Mouse (Mus musculus) heart, postnatal 10 days (tissue): ENCODE results near the gene Ccdc65. TPM values are rescaled to one million over a fixed set of nuclear protein-coding genes. Genes with fewer than 3 reads are reported as not detected.

Source experiments
- total RNA-seq, 2 experiments: library from RNA; stranded (reverse); gene quantifications; 2 replicates each; pipeline ENCODE4 v1.2.3; 2021

Ccdc65 gene
- total RNA-seq, 2 experiments from 2014 or later, result 0.12 to 0.41 TPM

Other genes with a start within 250 kb of the Ccdc65 start
- gene OR5BS1P, start 238.3 kb upstream of the Ccdc65 start, total RNA-seq, result not detected
- gene Lalba, start 225.5 kb upstream of the Ccdc65 start, total RNA-seq, result under 1 TPM in 1 of 2 experiments, not detected in 1; 0.47 TPM
- gene Olfr279, start 215.8 kb upstream of the Ccdc65 start, total RNA-seq, result not detected
- gene Kansl2, start 173.9 kb upstream of the Ccdc65 start, total RNA-seq, result 10 to 100 TPM; 89.3 to 91.8 TPM
- 10 to 100 TPM; 34.5 to 40.0 TPM for gene Ccnt1, start 137.3 kb upstream of the Ccdc65 start, total RNA-seq
- under 1 TPM in 1 of 2 experiments, not detected in 1; 0.53 TPM for gene 4930415O20Rik, start 137.2 kb upstream of the Ccdc65 start, total RNA-seq
- gene Adcy6, start 98.1 kb upstream of the Ccdc65 start, total RNA-seq, result 100 to 1,000 TPM; 187 to 200 TPM
- gene Cacnb3, start 77.4 kb upstream of the Ccdc65 start, total RNA-seq, result 10 to 100 TPM; 13.6 to 14.0 TPM
- gene Ddx23, start 45.3 kb upstream of the Ccdc65 start, total RNA-seq, result 10 to 100 TPM; 55.2 to 57.2 TPM
- 1 to 10 TPM in 1 of 2 experiments, under 1 TPM in 1; 0.84 to 1.9 TPM for gene Rnd1, start 30.7 kb upstream of the Ccdc65 start, total RNA-seq
- 10 to 100 TPM in 1 of 2 experiments, 1 to 10 TPM in 1; 8.1 to 10.2 TPM for gene Fkbp11, start 20.0 kb downstream of the Ccdc65 start, total RNA-seq
- 10 to 100 TPM; 36.3 to 40.1 TPM for gene Arf3, start 55.0 kb downstream of the Ccdc65 start, total RNA-seq
- gene Wnt10b, start 69.9 kb downstream of the Ccdc65 start, total RNA-seq, result under 1 TPM; 0.43 to 0.67 TPM
- gene Wnt1, start 81.7 kb downstream of the Ccdc65 start, total RNA-seq, result not detected
- gene Ddn, start 101.3 kb downstream of the Ccdc65 start, total RNA-seq, result under 1 TPM; 0.10 to 0.32 TPM
- 10 to 100 TPM; 93.7 to 94.3 TPM for gene Prkag1, start 123.3 kb downstream of the Ccdc65 start, total RNA-seq
- gene Kmt2d, start 163.0 kb downstream of the Ccdc65 start, total RNA-seq, result 10 to 100 TPM; 63.0 to 72.1 TPM
- 1 to 10 TPM; 1.6 to 2.8 TPM for gene Rhebl1, start 186.3 kb downstream of the Ccdc65 start, total RNA-seq
- gene Dhh, start 190.3 kb downstream of the Ccdc65 start, total RNA-seq, result 1 to 10 TPM; 2.8 to 3.8 TPM
- gene Lmbr1l, start 210.0 kb downstream of the Ccdc65 start, total RNA-seq, result 10 to 100 TPM; 15.4 to 16.1 TPM
- 100 to 1,000 TPM; 373 to 402 TPM for gene Tuba1b, start 226.4 kb downstream of the Ccdc65 start, total RNA-seq
- not detected for gene Gm49450, start 245.3 kb downstream of the Ccdc65 start, total RNA-seq
- 100 to 1,000 TPM; 263 to 273 TPM for gene Tuba1a, start 245.5 kb downstream of the Ccdc65 start, total RNA-seq